Mouse (Mus musculus): ENCODE results near the gene Cldn6.

Gene Cldn6

DNA sequence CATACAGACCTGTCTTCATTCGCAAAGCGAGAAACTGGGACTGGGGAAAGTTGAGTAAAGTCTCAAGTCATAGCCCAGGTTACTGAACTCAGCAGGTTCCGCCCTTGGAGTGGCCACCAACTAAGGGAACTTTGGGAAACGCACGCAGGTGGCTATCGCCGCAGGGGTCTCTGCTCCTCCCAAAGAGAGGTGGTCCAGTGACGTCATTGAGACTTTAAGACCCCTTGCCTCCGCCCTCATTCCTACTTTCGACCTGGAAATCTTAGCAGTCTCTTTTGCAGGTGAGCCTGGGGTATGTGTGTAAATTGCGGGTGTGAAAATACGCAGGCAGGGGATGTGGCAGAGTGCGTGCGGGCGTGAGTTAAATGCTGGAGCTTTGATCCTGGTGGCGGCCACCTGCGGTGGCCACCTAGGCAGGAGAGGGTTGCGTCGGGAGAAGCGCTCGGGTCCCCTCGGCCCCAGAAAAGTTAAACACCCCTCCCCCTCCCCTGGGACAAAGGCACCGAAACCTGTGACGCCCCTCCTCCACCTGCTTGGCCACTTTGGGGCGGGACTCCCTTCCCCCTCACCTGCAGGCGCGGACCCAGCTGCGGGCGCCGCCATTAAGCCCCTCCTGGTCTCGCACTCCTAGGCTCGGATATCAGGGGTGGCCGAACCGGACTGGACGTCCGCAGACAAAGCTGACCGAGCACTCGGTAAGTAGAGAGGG, at the start of gene Cldn6:
Gene Cldn6, plus strand, starts transcription at position 123 of the 709 bp plus-strand sequence.
- no peak for DNase-seq (ENCODE audit: extremely low read depth, low read depth, low spot score)

DNA sequence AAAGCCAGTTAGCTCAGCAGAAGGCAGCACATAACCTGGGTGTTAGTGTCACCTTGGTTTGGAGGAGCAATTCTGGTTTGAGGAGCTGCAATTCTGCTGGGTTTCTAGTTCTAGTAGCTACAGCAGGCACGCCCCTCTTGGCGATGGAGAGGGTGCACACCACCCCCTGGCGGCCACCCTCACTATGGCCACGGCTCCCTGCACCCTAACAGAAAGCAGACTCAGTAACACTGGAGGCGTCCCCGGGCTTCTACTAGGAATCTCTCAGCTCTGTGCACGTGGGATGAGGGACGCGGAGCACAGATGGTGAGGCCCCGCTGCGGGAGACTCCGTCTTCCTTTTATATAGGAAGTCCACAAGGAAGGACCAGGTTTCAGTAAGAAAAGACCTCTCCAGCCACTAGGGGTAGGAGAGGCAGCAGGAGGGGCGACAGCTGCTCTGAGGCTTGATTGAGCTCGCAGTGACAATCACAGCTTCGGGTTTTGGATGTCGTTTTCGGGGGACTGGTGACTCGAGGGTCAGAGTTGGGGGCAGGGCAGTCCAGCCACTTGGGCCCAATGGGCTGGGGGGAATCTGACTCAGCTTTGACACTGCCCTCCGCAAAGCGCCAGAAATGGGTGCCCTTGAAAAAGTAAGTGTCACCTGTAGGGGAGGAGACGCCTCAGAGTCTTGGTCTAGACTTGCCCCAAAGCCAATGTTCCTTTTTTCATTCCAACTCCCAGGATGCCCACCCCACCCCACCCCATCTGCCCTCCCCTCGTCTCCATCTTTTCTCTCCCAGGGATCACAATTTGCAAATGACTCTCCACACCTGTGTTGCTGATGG, 48.6 kb upstream of the Cldn6 start:
- DNase-seq (ENCODE audit: extremely low read depth, low read depth, low spot score): no peak

DNA sequence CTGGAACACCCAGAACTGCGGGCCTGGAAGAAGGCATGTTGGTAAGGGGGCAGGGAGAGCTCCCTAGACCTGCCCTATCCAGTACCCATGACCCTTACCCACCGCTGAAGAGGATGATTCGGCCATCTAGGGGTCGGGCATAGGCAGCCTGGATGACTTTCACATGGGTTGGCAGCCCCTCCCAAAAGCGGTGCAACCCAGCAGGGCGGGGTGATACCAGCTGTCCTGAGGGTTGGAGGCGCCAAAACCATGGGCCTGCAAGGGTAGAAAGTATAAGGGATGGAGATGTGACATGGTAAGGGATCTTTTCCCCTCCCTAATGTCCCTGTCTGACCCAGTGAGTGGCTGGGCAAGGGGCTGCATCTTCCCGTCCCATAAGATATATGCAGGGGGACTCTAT, 47.8 kb upstream of the Cldn6 start:
- DNase-seq (ENCODE audit: extremely low read depth, low read depth, low spot score): no peak

DNA sequence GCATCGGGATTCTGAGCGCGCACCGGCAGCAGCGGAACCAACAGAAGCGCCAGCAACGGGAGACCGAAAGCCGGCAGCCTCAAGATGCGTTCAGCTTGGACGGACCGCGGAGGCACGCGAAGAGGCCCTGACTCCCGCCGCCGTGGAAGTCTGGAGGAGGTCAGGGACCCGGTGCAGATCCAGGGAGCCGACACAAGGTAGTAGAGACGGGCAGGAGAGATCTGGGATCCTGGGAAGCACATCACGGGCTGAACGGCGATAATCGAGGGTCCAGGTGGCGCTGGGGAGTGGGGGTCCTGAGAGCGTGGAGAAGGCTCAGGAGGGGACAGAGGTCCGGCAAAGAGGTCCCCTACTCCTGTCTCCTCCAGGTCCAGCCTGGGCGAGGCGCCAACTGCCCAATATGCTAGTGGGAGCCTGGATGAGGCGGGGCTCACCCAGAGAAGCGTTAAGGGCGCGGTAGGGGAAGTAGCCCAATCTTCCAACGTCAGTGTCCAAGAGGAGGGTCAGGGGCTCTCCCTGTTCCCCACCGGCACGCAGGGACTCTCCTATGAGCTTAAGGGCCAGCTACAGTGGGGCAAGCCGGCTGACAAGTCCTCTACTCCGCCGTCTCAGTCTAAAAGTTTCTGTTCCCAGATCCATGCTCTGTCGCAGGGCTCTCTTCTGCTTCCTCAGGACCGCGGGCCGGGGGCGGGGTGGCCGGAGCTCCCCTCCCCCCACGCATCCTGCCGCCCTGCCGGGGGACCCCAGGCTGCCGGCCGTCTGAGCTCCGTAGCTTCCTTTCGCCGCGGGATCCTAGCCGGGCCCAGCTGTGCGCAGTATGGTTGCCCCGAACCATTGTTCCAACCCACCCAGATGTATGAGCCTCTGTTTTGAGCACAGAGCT, 34.2 kb upstream of the Cldn6 start, which contains the start of gene Mmp25:
Gene Mmp25, minus strand, starts transcription at position 665 of the 883 bp plus-strand sequence.
- DNase-seq (ENCODE audit: extremely low read depth, low read depth, low spot score): no peak

DNA sequence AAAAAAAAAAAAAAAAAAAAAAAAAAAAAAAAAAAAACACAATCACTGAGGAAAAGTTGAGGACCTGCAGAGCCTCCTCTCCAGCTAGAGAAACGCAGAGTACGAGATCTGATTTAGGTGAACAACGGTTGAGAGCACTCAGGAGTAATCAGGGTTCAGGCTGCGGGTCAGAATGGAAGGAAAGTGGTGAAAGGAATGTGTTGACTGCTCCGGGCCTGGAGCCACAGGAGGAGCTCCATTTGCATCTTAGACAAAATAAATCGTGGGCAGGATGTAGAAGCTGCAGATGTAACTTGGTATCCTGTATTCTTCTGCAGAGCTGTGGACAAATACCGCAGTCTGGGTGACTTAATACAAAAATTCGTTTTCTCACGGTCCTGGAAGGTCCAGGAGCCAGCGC, 33.2 kb upstream of the Cldn6 start:
- DNase-seq (ENCODE audit: extremely low read depth, low read depth, low spot score): no peak

DNA sequence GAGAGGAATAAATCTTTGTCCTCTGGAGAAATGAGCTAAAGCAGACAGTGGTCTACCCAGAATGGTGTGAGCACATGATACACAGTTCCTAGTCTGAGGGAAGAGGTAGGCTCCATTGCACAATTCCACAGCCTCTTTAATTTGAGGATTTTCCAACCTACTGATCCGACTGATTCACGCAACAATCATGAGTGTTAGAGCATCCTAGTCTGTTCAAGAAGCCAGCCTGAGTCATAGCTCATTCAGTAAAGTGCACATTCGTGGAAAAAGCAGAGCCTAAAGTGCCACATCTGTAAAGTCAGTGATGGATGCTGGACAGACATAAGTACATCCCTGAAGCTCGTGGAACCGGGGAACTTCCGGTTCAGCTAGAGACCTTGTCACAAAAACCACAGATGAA, 27.7 kb upstream of the Cldn6 start:
- DNase-seq (ENCODE audit: extremely low read depth, low read depth, low spot score): no peak

DNA sequence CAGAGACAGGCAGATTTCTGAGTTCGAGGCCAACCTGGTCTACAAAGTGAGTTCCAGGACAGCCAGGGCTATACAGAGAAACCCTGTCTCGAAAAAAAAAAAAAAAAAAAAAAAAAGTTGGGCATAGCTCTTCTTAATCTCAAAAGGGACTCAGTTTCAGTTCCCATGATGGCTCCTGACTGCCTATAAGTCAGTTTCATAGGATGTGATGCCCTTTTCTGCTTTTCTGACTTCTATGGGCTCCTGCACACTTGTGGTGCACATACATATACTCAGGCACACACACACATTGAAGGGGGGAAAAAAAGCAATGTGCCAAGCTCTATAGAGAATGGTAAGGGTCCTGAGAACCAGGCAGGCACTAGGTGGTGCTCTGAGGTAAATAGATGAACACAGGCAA, 25.7 kb upstream of the Cldn6 start:
- no peak for DNase-seq (ENCODE audit: extremely low read depth, low read depth, low spot score)

DNA sequence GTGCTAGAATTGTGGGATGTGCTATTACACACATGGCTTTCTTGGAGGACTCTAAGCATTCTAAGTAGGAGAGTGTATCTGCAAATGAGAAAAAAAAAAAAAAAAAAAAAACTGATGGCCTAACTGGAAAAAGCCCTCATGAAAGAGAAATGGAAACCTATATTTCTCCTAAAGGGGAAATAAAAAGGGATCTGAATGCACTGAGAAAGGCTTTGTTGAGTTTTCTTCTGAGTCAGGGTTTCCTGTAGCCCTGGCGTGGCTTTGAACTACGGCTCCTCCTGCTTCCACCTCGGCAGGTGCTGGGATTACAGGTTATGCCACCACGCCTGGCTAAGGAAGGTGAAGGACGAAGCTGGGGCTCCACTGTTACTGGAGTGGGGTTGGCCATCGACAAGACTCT, 25.0 kb upstream of the Cldn6 start:
- DNase-seq (ENCODE audit: extremely low read depth, low read depth, low spot score): no peak

DNA sequence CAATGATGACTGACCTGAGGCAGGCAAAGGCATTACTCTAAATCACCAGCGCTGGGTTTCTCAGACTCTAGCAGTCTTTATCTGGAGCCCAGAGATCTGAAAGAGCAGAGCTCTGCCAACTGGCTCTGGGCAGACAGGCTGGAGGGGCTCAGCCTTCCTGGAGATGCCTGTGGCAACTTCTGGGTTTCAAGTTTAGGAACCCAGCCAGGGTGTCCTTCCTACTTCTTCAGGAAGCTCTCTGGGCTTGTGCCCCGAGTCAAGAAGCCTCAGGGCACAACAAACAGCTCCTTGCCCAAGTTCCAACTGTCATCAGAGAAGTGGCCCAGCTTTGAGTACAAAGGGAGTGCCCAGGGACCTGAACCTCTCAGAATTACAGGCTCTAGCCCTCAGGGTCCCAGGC, 24.6 kb upstream of the Cldn6 start:
- DNase-seq (ENCODE audit: extremely low read depth, low read depth, low spot score): no peak

DNA sequence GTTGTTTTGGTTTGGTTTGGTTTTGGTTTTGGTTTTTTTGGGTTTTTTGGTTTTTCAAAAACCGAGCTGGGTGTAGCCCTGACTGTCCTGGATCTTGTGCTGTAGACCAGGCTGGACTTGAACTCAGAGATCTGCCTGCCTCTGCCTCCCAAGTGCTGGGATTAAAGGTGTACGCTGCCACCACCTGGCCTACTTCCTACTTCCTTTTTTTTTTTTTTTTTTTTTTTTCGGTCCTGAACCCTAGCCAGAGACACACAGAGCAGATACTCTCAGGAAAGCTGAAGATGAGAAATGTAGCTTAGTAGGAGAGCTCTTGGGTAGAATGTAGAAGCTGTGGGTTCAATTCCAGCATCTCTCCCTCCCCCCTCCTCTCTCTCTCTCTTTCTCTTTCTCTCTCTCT, 20.6 kb upstream of the Cldn6 start:
- no peak for DNase-seq (ENCODE audit: extremely low read depth, low read depth, low spot score)

DNA sequence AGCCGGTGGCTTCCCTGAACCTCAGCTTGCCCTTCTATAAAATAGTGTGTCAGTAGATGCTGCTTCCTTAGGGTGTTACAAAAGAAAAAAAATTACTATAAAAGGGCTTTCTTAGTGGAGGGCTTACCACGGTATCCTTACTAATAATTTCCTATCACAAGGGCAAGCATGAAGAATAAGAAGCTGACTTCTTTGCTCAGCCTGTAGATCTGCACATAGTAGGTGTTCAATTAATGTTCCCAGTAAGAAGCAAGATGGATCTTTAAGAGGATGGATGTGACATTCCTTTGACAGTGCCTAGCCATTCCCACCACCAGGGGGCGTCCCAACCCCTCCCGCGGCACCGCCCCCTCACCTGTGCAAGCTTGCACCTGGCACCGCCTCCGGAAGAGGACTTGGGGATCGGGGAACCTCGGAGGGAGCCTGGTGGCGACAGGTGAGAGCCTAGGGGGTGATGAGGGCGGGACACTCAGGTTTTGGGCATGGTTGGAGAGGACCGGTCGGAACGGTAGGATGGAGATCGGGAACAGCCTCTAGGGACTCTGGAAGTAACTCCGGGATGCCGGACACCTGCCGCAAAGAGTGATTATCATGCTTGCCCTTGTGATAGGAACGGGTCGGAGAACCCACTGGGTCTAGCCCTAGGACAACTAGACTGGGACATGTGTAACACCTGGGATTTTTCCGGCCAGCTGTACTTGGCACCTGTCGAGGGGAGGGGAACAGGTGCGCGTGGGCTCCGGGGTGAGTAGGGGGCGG, 18.8 kb upstream of the Cldn6 start, which contains the start of gene Bicdl2:
Gene Bicdl2, plus strand, starts transcription at position 390 of the 759 bp plus-strand sequence.
- DNase-seq (ENCODE audit: extremely low read depth, low read depth, low spot score): no peak

DNA sequence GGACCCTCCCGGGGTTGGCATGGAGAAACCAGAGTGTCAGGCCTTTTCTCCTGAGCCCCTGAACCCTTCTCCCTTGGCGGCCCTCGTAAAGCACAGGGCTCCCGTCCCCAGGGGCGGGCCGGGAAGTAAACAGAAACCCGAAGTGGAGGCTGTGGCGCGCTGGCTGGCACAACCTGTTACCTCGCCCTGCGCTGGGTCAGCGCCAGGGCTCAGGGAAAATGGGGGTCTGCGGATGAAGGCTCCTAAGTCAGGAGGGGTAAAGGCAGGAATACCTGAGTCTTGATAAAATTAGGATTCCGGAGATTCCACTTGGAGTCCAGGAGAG, 18.2 kb upstream of the Cldn6 start:
- no peak for DNase-seq (ENCODE audit: extremely low read depth, low read depth, low spot score)

DNA sequence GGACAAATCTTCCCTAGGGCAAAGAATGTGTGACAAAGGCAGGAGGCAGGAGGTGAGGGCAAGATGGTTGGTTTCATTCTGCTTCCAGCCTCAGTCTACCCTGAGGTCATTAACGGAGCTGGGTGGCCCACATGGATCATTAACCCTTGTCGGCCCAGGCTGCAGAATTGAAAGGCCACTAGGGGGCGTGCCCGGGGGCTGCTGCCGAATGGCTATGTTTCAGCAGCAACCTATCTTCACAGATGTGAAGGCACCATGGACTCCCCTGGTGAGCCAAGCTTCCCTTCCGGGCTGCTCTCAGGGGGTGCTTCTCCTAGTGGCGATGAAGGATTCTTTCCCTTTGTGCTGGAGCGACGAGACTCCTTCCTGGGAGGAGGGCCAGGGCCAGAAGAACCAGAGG, 17.5 kb upstream of the Cldn6 start:
- no peak for DNase-seq (ENCODE audit: extremely low read depth, low read depth, low spot score)

DNA sequence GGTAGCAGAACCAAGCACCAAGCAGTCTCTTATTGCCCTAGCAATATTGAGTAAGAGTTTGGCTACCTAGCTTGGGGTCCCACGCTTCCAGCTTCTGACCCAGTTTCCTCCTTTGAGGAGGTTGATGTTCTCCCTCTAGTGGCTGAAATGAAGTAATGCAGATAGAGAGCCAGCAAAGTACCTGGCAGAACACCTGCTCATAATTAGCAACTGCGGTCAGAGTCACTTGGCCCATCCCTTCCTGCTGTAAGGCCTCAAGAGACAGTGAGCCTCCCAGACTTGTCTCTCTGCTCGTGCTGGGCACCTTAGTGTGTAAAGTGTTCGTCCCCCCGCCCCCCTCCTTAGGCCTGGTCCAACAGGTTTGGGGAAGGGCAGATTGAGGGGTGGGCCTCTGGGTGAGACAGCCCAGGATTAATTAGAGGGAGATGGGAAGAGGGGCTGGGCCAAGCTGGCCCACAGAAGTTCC, 14.5 kb upstream of the Cldn6 start:
- DNase-seq (ENCODE audit: extremely low read depth, low read depth, low spot score): no peak

DNA sequence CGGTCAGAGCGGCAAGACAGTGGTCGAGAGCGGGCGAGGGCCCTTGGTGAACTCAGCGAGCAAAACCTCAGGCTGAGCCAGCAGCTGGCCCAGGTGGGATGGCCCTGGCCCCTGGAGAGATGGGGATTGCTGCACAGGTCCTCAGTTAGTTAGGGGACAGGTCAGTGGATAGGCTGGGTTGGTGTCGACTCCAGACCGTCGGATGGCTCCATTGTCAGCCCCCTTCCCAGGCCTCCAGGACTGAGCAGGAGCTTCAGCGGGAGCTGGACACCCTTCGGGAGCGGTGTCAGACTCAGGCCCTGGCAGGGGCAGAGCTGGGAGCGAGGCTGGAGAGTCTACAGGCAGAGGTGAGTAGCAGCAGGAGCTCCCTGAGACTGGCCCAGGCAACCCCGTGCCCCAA, 13.5 kb upstream of the Cldn6 start:
- no peak for DNase-seq (ENCODE audit: extremely low read depth, low read depth, low spot score)

DNA sequence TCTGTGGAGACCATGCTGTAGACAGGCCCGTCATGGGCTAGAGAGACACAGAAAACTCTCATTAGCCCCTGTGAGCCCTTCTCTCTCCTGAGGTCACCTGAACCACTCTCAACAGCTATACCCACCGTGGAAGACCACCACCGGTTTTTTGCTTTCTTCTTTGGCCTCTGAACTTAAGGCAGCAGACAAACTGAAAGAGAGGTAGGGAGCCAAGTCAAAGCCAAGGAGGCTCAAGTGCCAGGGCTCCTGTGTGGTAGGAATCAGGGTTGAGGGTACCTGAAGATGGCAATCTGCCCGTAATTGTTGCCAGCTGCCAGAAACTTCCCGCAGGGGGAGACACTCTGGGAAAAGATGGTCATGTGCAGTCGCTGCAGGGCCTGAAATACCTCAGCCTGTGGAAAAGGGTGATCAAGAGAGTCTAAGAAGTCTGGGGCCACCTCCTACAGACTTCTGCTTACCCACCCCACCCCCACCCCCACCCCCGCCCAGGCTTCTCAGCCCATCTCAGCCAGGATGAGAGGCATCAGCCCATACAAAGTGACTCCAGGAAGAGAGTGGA, 8.5 kb upstream of the Cldn6 start:
- no peak for DNase-seq (ENCODE audit: extremely low read depth, low read depth, low spot score)

DNA sequence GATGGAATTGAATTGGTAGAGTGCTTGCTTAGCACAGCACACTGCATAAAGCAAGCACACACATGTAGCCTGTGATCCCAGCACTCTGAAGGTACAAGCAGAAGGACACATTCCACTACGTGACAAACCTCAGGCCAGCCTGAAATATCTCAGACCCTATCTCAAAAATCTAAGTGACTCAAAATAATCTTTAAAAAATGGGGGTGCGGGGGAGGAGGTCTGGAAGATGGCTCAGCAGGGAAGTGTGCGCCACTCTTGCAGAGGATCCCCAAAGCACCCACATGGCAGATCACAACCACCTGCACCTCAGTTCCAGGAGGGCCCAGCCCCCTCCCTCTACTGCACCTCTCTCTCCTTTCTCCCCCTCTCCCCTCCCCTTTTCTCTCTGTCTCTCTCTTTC, 7.5 kb upstream of the Cldn6 start:
- no peak for DNase-seq (ENCODE audit: extremely low read depth, low read depth, low spot score)

DNA sequence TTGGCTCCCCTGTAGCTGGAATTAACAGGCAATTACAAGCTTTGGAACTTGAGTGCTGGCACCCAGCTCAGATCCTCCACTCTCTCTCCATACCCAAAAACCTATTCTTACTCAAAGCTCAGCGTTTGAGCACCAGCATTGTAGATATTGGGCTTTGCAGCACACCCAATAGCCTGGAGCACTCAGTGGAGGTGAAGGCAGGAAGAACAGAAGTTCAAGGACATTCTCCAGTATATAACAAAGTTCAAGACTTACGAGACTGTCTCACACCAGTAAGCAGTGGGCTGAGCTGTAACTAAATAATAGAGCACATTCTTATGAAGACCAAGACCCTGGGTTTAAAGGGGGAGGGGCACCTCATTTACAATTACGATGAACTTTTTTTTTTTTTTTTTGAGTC, 6.3 kb upstream of the Cldn6 start:
- DNase-seq (ENCODE audit: extremely low read depth, low read depth, low spot score): no peak

DNA sequence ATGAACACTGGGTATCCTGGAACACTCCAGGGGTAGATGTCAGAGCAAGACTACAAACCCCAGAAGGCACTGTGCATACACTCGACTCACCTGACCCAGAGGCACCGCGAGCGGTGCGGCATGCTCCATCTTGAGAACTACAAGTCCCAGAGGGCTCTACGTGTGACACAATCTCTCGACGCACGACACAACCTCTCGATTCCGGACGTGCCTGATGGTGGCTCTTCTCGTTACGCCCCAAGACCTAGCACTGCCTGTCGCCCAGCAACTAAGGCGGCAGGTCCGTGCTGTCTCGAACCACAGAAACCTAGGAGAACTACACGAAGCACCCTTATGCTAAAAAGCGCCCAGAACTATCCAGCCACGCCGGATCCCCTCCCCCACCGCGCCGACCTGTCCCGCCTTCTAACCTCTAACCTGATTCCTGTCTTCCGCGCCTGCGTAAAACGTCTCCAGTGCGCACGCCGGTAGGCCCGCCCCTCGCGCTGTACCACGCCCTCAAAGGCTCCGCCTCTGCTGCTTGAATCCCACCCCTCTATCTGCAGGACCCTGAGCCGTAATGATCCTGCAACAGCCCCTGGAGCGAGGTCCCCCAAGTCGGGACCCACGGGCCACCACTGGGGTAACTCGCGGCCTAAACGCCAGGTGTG, 5.5 kb upstream of the Cldn6 start, which contains the start of the genes Hcfc1r1 and Thoc6:
Gene Hcfc1r1, plus strand, starts transcription at position 173 of the 650 bp plus-strand sequence.
Gene Thoc6, minus strand, starts transcription at position 459 of the 650 bp plus-strand sequence.
- DNase-seq (ENCODE audit: extremely low read depth, low read depth, low spot score): peak; percentile 86

Data from fat pad, adult 2 months (tissue).